Mouse (Mus musculus): ENCODE measurements at regions not wholly inside any gene's neighbourhood (a gene's known extent, or its start where the extent isn't known, plus 50 kb on each side); places are given as distances from the start of the nearest gene placed in this dataset.

GRCm38 (mm10) chr1:108023721-108024353 lies 434.0 kb downstream of the Serpinb8 start:
- Histone ChIP-seq H3K4me3 (ENCODE audit: low read depth, low read length) (no peak overlapping the region), H3K36me3 (ENCODE audit: control insufficient read depth, insufficient read depth, low read length) (no peaks in the 10 kb centered on the region), H3K4me1 (ENCODE audit: control insufficient read depth, insufficient read depth, low read length) (no peaks in the 10 kb centered on the region), H3K27ac (ENCODE audit: low read depth, low read length) (no peak overlapping the region), H3K4me2 (ENCODE audit: low read depth, low read length) (no peak overlapping the region), H3K27me3 (ENCODE audit: control insufficient read depth, insufficient read depth, low read length) (no peaks in the 10 kb centered on the region), H3K9ac (replicated peaks; ENCODE audit: low read depth, low read length) (no peak overlapping the region), H3K9me3 (ENCODE audit: control insufficient read depth, low read length) (no peaks in the 10 kb centered on the region)
- ATAC-seq (ENCODE audit: low read depth): no peak
- WGBS: 42% methylated on average over 5 of the region's 5 CpGs

- Histone ChIP-seq H3K4me1 (ENCODE audit: control insufficient read depth, insufficient read depth, low read length) (no peaks in the 10 kb centered on the region), H3K4me2 (ENCODE audit: low read depth, low read length) (no peak overlapping the region), H3K4me3 (ENCODE audit: low read depth, low read length) (no peak overlapping the region), H3K9me3 (ENCODE audit: control insufficient read depth, low read length) (no peaks in the 10 kb centered on the region), H3K36me3 (ENCODE audit: control insufficient read depth, insufficient read depth, low read length) (no peaks in the 10 kb centered on the region), H3K27ac (ENCODE audit: low read depth, low read length) (no peak overlapping the region), H3K27me3 (ENCODE audit: control insufficient read depth, insufficient read depth, low read length) (no peaks in the 10 kb centered on the region), H3K9ac (replicated peaks; ENCODE audit: low read depth, low read length) (no peak overlapping the region)
- no peak for ATAC-seq (ENCODE audit: low read depth)
- 74% methylated on average over 1 of the region's 1 CpGs for WGBS
These were observed 434.9 kb downstream of the Serpinb8 start for GRCm38 (mm10) chr1:108024705-108025104.

GRCm38 (mm10) chr1:108026461-108026860 lies 436.7 kb downstream of the Serpinb8 start:
- Histone ChIP-seq H3K4me2 (ENCODE audit: low read depth, low read length) (no peak overlapping the region), H3K27ac (ENCODE audit: low read depth, low read length) (no peak overlapping the region), H3K4me1 (ENCODE audit: control insufficient read depth, insufficient read depth, low read length) (no peaks in the 10 kb centered on the region), H3K4me3 (ENCODE audit: low read depth, low read length) (no peak overlapping the region), H3K27me3 (ENCODE audit: control insufficient read depth, insufficient read depth, low read length) (no peaks in the 10 kb centered on the region), H3K9ac (replicated peaks; ENCODE audit: low read depth, low read length) (no peak overlapping the region), H3K36me3 (ENCODE audit: control insufficient read depth, insufficient read depth, low read length) (no peaks in the 10 kb centered on the region), H3K9me3 (ENCODE audit: control insufficient read depth, low read length) (no peaks in the 10 kb centered on the region)
- ATAC-seq (ENCODE audit: low read depth): no peak

- Histone ChIP-seq H3K4me1 (ENCODE audit: control insufficient read depth, insufficient read depth, low read length) (no peaks in the 10 kb centered on the region), H3K27me3 (ENCODE audit: control insufficient read depth, insufficient read depth, low read length) (no peaks in the 10 kb centered on the region), H3K27ac (ENCODE audit: low read depth, low read length) (no peak overlapping the region), H3K9me3 (ENCODE audit: control insufficient read depth, low read length) (no peaks in the 10 kb centered on the region), H3K9ac (replicated peaks; ENCODE audit: low read depth, low read length) (no peak overlapping the region), H3K4me3 (ENCODE audit: low read depth, low read length) (no peak overlapping the region), H3K36me3 (ENCODE audit: control insufficient read depth, insufficient read depth, low read length) (no peaks in the 10 kb centered on the region), H3K4me2 (ENCODE audit: low read depth, low read length) (no peak overlapping the region)
- ATAC-seq (ENCODE audit: low read depth): no peak
- 89% methylated on average over 4 of the region's 4 CpGs for WGBS
These were observed 456.4 kb downstream of the Serpinb8 start for GRCm38 (mm10) chr1:108046194-108046593.

- H3K27ac ChIP-seq (ENCODE audit: low read depth, low read length): no peak overlapping the region
- no peak overlapping the region for H3K4me2 ChIP-seq (ENCODE audit: low read depth, low read length)
- H3K36me3 ChIP-seq (ENCODE audit: control insufficient read depth, insufficient read depth, low read length): no peaks in the 10 kb centered on the region
- no peak overlapping the region for H3K9ac ChIP-seq (replicated peaks; ENCODE audit: low read depth, low read length)
- H3K4me1 ChIP-seq (ENCODE audit: control insufficient read depth, insufficient read depth, low read length): no peaks in the 10 kb centered on the region
- H3K9me3 ChIP-seq (ENCODE audit: control insufficient read depth, low read length): no peaks in the 10 kb centered on the region
- H3K4me3 ChIP-seq (ENCODE audit: low read depth, low read length): no peak overlapping the region
- WGBS: 59% methylated on average over 5 of the region's 5 CpGs
- no peak for ATAC-seq (ENCODE audit: low read depth)
- no peaks in the 10 kb centered on the region for H3K27me3 ChIP-seq (ENCODE audit: control insufficient read depth, insufficient read depth, low read length)
These were observed 457.3 kb downstream of the Serpinb8 start for GRCm38 (mm10) chr1:108046857-108047714.

GRCm38 (mm10) chr1:108094622-108095021 lies 504.8 kb downstream of the Serpinb8 start:
- Histone ChIP-seq H3K36me3 (ENCODE audit: control insufficient read depth, insufficient read depth, low read length) (no peaks in the 10 kb centered on the region), H3K9me3 (ENCODE audit: control insufficient read depth, low read length) (no peaks in the 10 kb centered on the region), H3K4me1 (ENCODE audit: control insufficient read depth, insufficient read depth, low read length) (no peaks in the 10 kb centered on the region), H3K27ac (ENCODE audit: low read depth, low read length) (no peak overlapping the region), H3K9ac (replicated peaks; ENCODE audit: low read depth, low read length) (no peak overlapping the region), H3K4me3 (ENCODE audit: low read depth, low read length) (no peak overlapping the region), H3K27me3 (ENCODE audit: control insufficient read depth, insufficient read depth, low read length) (no peaks in the 10 kb centered on the region), H3K4me2 (ENCODE audit: low read depth, low read length) (no peak overlapping the region)
- no peak for ATAC-seq (ENCODE audit: low read depth)
- WGBS: 87% methylated on average over 3 of the region's 3 CpGs

GRCm38 (mm10) chr1:108102607-108103006 lies 512.8 kb downstream of the Serpinb8 start:
- WGBS: 81% methylated on average over 2 of the region's 2 CpGs
- no peak for ATAC-seq (ENCODE audit: low read depth)

GRCm38 (mm10) chr1:108110984-108111383 lies 521.2 kb downstream of the Serpinb8 start:
- H3K4me2 ChIP-seq (ENCODE audit: low read depth, low read length): no peak overlapping the region
- H3K4me1 ChIP-seq (ENCODE audit: control insufficient read depth, insufficient read depth, low read length): no peaks in the 10 kb centered on the region
- H3K27me3 ChIP-seq (ENCODE audit: control insufficient read depth, insufficient read depth, low read length): no peaks in the 10 kb centered on the region
- H3K9me3 ChIP-seq (ENCODE audit: control insufficient read depth, low read length): no peaks in the 10 kb centered on the region
- no peak for ATAC-seq (ENCODE audit: low read depth)
- no peak overlapping the region for H3K4me3 ChIP-seq (ENCODE audit: low read depth, low read length)
- no peak overlapping the region for H3K9ac ChIP-seq (replicated peaks; ENCODE audit: low read depth, low read length)
- H3K27ac ChIP-seq (ENCODE audit: low read depth, low read length): no peak overlapping the region
- no peaks in the 10 kb centered on the region for H3K36me3 ChIP-seq (ENCODE audit: control insufficient read depth, insufficient read depth, low read length)

More at GRCm38 (mm10) chr1:108102607-108103006, 512.8 kb downstream of the Serpinb8 start:
- no peak overlapping the region for H3K4me3 ChIP-seq (ENCODE audit: low read depth, low read length)
- H3K27me3 ChIP-seq (ENCODE audit: control insufficient read depth, insufficient read depth, low read length): no peaks in the 10 kb centered on the region
- no peaks in the 10 kb centered on the region for H3K9me3 ChIP-seq (ENCODE audit: control insufficient read depth, low read length)
- no peaks in the 10 kb centered on the region for H3K4me1 ChIP-seq (ENCODE audit: control insufficient read depth, insufficient read depth, low read length)
- H3K27ac ChIP-seq (ENCODE audit: low read depth, low read length): no peak overlapping the region
- H3K36me3 ChIP-seq (ENCODE audit: control insufficient read depth, insufficient read depth, low read length): no peaks in the 10 kb centered on the region
- no peak overlapping the region for H3K4me2 ChIP-seq (ENCODE audit: low read depth, low read length)
- no peak overlapping the region for H3K9ac ChIP-seq (replicated peaks; ENCODE audit: low read depth, low read length)

- H3K4me3 ChIP-seq (ENCODE audit: low read depth, low read length): no peak overlapping the region
- H3K27ac ChIP-seq (ENCODE audit: low read depth, low read length): no peak overlapping the region
- H3K36me3 ChIP-seq (ENCODE audit: control insufficient read depth, insufficient read depth, low read length): no peaks in the 10 kb centered on the region
- no peaks in the 10 kb centered on the region for H3K4me1 ChIP-seq (ENCODE audit: control insufficient read depth, insufficient read depth, low read length)
- H3K9ac ChIP-seq (replicated peaks; ENCODE audit: low read depth, low read length): no peak overlapping the region
- no peaks in the 10 kb centered on the region for H3K27me3 ChIP-seq (ENCODE audit: control insufficient read depth, insufficient read depth, low read length)
- no peak overlapping the region for H3K4me2 ChIP-seq (ENCODE audit: low read depth, low read length)
- H3K9me3 ChIP-seq (ENCODE audit: control insufficient read depth, low read length): no peaks in the 10 kb centered on the region
- WGBS: 84% methylated on average over 4 of the region's 4 CpGs
- no peak for ATAC-seq (ENCODE audit: low read depth)
These were observed 537.6 kb downstream of the Serpinb8 start for GRCm38 (mm10) chr1:108127393-108127792.

Data from neural tube, embryonic 14.5 days (tissue).